Mouse (Mus musculus): Measurements from ENCODE around the gene Plxnb2.

GRCm38 (mm10) chr15:89174889-89175339, 5.7 kb downstream of the Plxnb2 start:
- no peak for TF ChIP-seq GATA1 (IDR thresholded peaks at IDR 0.05; ENCODE audit: low read length)
- TF ChIP-seq TAL1 (IDR thresholded peaks at IDR 0.05; ENCODE audit: low read length): no peak

Data from erythroblast, embryonic 14.5 days (primary cell).